ENCODE assay signal across 24 mouse cellular contexts in genomic region chr6:29247072-29247471, GRCm38 (mm10). TPM values are rescaled to one million over a fixed set of nuclear protein-coding genes. Genes with fewer than 3 reads are reported as not detected.
A peak's percentile ranks its signal among the peaks of the same experiment; 100 is the strongest.
DNase-seq lines count a peak whose midpoint lies in the region; ATAC-seq and TF ChIP-seq lines count a peak whose summit lies in the region.
"Had no signal": no experiment of that assay in that cellular context is flagged by ENCODE, and none has a peak within 500 bp of the region (broad histone marks: within the 10 kb centered on the region; RNA-seq: fewer than 3 reads in every experiment).

No protein-coding gene starts in this region.

- H3ac ChIP-seq in myocyte (ENCODE audit: control insufficient read depth, insufficient read length), result no peak overlapping the region

- no peak for TF ChIP-seq POLR2A in myocyte (IDR thresholded peaks at IDR 0.05; ENCODE audit: insufficient read length, low read depth)

- H3K4me3 ChIP-seq in liver, embryonic 12.5 days, result no peak overlapping the region
- no peak overlapping the region for H3K4me3 ChIP-seq in intestine, embryonic 15.5 days (replicated peaks)
- H3K4me3 ChIP-seq in myocyte, result no peak overlapping the region
- H3K4me3 ChIP-seq: embryonic facial prominence, embryonic 10.5 days; erythroblast, embryonic 14.5 days; forebrain, embryonic 10.5 days; gastrocnemius, adult 2 months; heart, embryonic 13.5 days; hindbrain, embryonic 12.5 days had no signal

- intact Hi-C loops in heart, postnatal 10 days (cut with DNase I), result no loop called here

- DNase-seq in liver, result no peak
- DNase-seq in CD4-positive helper T cell, adult 2 months (ENCODE audit: low read depth, low spot score), result peak; percentile 24
- no peak for DNase-seq in heart, postnatal 10 days
- no peak for DNase-seq in heart, adult 8-10 months (ENCODE audit: low spot score)
- DNase-seq: adrenal gland, adult 2 months; adrenal gland, postnatal 25 days; cerebellum, adult 2 months; cerebellum, postnatal 10 days; gastrocnemius, adult 2 months; gastrocnemius, postnatal 25 days; heart, postnatal 4 days had no signal

- no peaks in the 10 kb centered on the region for H3K79me2 ChIP-seq in myocyte (ENCODE audit: control insufficient read depth, insufficient read depth)

- 0 out of 2 replicates have a peak, but pooled peaks cover 6% of the 10 kb centered on the region for H3K27me3 ChIP-seq in liver, embryonic 12.5 days (replicated peaks)
- no peaks in the 10 kb centered on the region for H3K27me3 ChIP-seq in intestine, embryonic 15.5 days (replicated peaks)
- H3K27me3 ChIP-seq in myocyte (ENCODE audit: control insufficient read depth, insufficient read depth, insufficient read length), result no peaks in the 10 kb centered on the region
- H3K27me3 ChIP-seq: heart, embryonic 13.5 days; hindbrain, embryonic 12.5 days; Patski had no signal

- WGBS in liver, embryonic 12.5 days (ENCODE audit: insufficient replicate concordance), result 50% methylated on average over 4 of the region's 4 CpGs
- WGBS in intestine, embryonic 15.5 days, result 39% methylated on average over 4 of the region's 4 CpGs

- peaks cover 5% of the 10 kb centered on the region; the same call in 1 of the 2 replicates for H3K4me1 ChIP-seq in liver, embryonic 12.5 days
- peaks cover 8% of the 10 kb centered on the region; the same call in 1 of the 2 replicates for H3K4me1 ChIP-seq in intestine, embryonic 15.5 days (replicated peaks)
- H3K4me1 ChIP-seq: hindbrain, embryonic 12.5 days had no signal

- no peak overlapping the region for H3K4me2 ChIP-seq in liver, embryonic 12.5 days
- no peak overlapping the region for H3K4me2 ChIP-seq in intestine, embryonic 15.5 days (replicated peaks)
- peak overlapping the region; percentile 9 for H3K4me2 ChIP-seq in myocyte (ENCODE audit: low read depth)
- H3K4me2 ChIP-seq: heart, embryonic 13.5 days; hindbrain, embryonic 12.5 days had no signal

- 0 out of 2 replicates have a peak, but pooled peaks have one; percentile 20 for ATAC-seq in liver, embryonic 12.5 days
- peak; percentile 65 for ATAC-seq in intestine, embryonic 15.5 days
- ATAC-seq in CD4-positive, CD25-positive, alpha-beta regulatory T cell, adult 4 months, result no peak
- ATAC-seq: forebrain, embryonic 14.5 days; hindbrain, embryonic 16.5 days; Patski had no signal

- H3K27ac ChIP-seq in liver, embryonic 12.5 days, result no peak overlapping the region
- peak overlapping the region; percentile 37; the same call in 1 of the 2 replicates for H3K27ac ChIP-seq in intestine, embryonic 15.5 days
- H3K27ac ChIP-seq: embryonic facial prominence, embryonic 10.5 days; forebrain, embryonic 10.5 days; gastrocnemius, adult 2 months; heart, embryonic 13.5 days; hindbrain, embryonic 12.5 days had no signal

- no peaks in the 10 kb centered on the region for H3K36me3 ChIP-seq in liver, embryonic 12.5 days
- no peaks in the 10 kb centered on the region for H3K36me3 ChIP-seq in intestine, embryonic 15.5 days
- no peaks in the 10 kb centered on the region for H3K36me3 ChIP-seq in myocyte (ENCODE audit: control insufficient read depth, insufficient read depth)
- H3K36me3 ChIP-seq: embryonic facial prominence, embryonic 10.5 days; forebrain, embryonic 10.5 days; heart, embryonic 13.5 days; hindbrain, embryonic 12.5 days had no signal

- H3K9me3 ChIP-seq in liver, embryonic 12.5 days (replicated peaks), result no peaks in the 10 kb centered on the region
- H3K9me3 ChIP-seq in intestine, embryonic 15.5 days, result no peaks in the 10 kb centered on the region
- H3K9me3 ChIP-seq: embryonic facial prominence, embryonic 10.5 days; forebrain, embryonic 10.5 days; heart, embryonic 13.5 days; hindbrain, embryonic 12.5 days had no signal

- no peak overlapping the region for H3K9ac ChIP-seq in liver, embryonic 12.5 days
- H3K9ac ChIP-seq in intestine, embryonic 15.5 days, result no peak overlapping the region
- H3K9ac ChIP-seq: heart, embryonic 13.5 days; hindbrain, embryonic 12.5 days had no signal

TF ChIP-seq in myocyte, 11 proteins besides CTCF, POLR2A, EP300 and RAD21:
- TF ChIP-seq MYOG (IDR thresholded peaks at IDR 0.05; ENCODE audit: control insufficient read depth in 1 of 3, insufficient read depth in 1 of 3, insufficient read length in 2 of 3, low read depth in 2 of 3) (no peak), POLR2AphosphoS2 (IDR thresholded peaks at IDR 0.05; ENCODE audit: insufficient read length, low read depth) (no peak), CEBPB (IDR thresholded peaks at IDR 0.05; ENCODE audit: insufficient read depth, poor library complexity, severe bottlenecking) (no peak), MYOD1 (IDR thresholded peaks at IDR 0.05; ENCODE audit: control insufficient read depth in 1 of 3, insufficient read length in 2 of 3, low read depth in 2 of 3) (no peak), TCF3 (IDR thresholded peaks at IDR 0.05; ENCODE audit: insufficient read length, low read depth) (no peak), USF1 (IDR thresholded peaks at IDR 0.05; ENCODE audit: low read depth) (no peak), REST (IDR thresholded peaks at IDR 0.05; ENCODE audit: insufficient read depth, insufficient read length) (no peak), E2F4 (IDR thresholded peaks at IDR 0.05; ENCODE audit: insufficient read depth) (no peak), SRF (IDR thresholded peaks at IDR 0.05; ENCODE audit: control insufficient read depth, insufficient read length, low read depth) (no peak), MAX (IDR thresholded peaks at IDR 0.05; ENCODE audit: low read depth) (no peak), TCF12 (IDR thresholded peaks at IDR 0.05; ENCODE audit: insufficient read depth, poor library complexity, severe bottlenecking) (no peak)
TF ChIP-seq in myocyte: peak in this region for 0.

RNA-seq across cellular contexts. Expression of gene Hilpda, which starts 25.2 kb away (rescaled TPM):
- polyA plus RNA-seq in liver, embryonic 12.5 days (2016; fragmentation: Nextera tagmentation; extraction: Ambion mirVana), result 19.1 and 20.0 TPM in 2 replicates
- polyA plus RNA-seq in intestine, embryonic 15.5 days (2015; fragmentation: Nextera tagmentation; extraction: Ambion mirVana), result 32.4 and 34.6 TPM in 2 replicates
- polyA plus RNA-seq in myocyte (2012; fragmentation: generic; extraction: Trizol), result 15.5 TPM
- total RNA-seq in heart, postnatal 10 days (2021), result 1 to 10 TPM; 7.3 to 9.8 TPM
- 1 to 10 TPM; 3.7 to 6.7 (median 6.1) TPM for total RNA-seq in heart, adult 8-10 months (2022)
- polyA plus RNA-seq in CD4-positive, CD25-positive, alpha-beta regulatory T cell, adult 4 months (2017; shearing (Covaris generic)), result 10 to 100 TPM; 32.4 to 37.1 TPM

RNA-seq across cellular contexts. Expression of gene Impdh1, which starts 30.9 kb away (rescaled TPM):
- polyA plus RNA-seq in liver, embryonic 12.5 days (2016; fragmentation: Nextera tagmentation; extraction: Ambion mirVana), result 13.7 and 14.3 TPM in 2 replicates
- polyA plus RNA-seq in intestine, embryonic 15.5 days (2015; fragmentation: Nextera tagmentation; extraction: Ambion mirVana), result 44.7 and 44.8 TPM in 2 replicates
- polyA plus RNA-seq in myocyte (2012; fragmentation: generic; extraction: Trizol), result 78.6 TPM
- total RNA-seq in heart, postnatal 10 days (2021), result 10 to 100 TPM; 35.2 to 41.5 TPM
- 10 to 100 TPM; 16.5 to 24.0 (median 20.5) TPM for total RNA-seq in heart, adult 8-10 months (2022)
- 10 to 100 TPM; 18.5 to 22.7 TPM for polyA plus RNA-seq in CD4-positive, CD25-positive, alpha-beta regulatory T cell, adult 4 months (2017; shearing (Covaris generic))

RNA-seq across cellular contexts. Expression of gene Fam71f2, which starts 32.3 kb away (rescaled TPM):
- polyA plus RNA-seq in liver, embryonic 12.5 days (2016; fragmentation: Nextera tagmentation; extraction: Ambion mirVana), result 0.20 and 0.31 TPM in 2 replicates
- 0.24 and 0.39 TPM in 2 replicates for polyA plus RNA-seq in intestine, embryonic 15.5 days (2015; fragmentation: Nextera tagmentation; extraction: Ambion mirVana)
- polyA plus RNA-seq in myocyte (2012; fragmentation: generic; extraction: Trizol), result 0.47 TPM
- not detected for total RNA-seq in heart, postnatal 10 days (2021)
- total RNA-seq in heart, adult 8-10 months (2022), result under 1 TPM in 1 of 4 experiments, not detected in 3; 0.59 TPM
- under 1 TPM in 1 of 2 experiments, not detected in 1; 0.44 TPM for polyA plus RNA-seq in CD4-positive, CD25-positive, alpha-beta regulatory T cell, adult 4 months (2017; shearing (Covaris generic))
- total RNA-seq: gastrocnemius, postnatal 25 days; MEL had no signal
- polyA plus RNA-seq: erythroblast, embryonic 14.5 days; heart, embryonic 13.5 days had no signal
